Mouse (Mus musculus): Measurements from ENCODE around the gene Cdh13. TPM values are rescaled to one million over a fixed set of nuclear protein-coding genes. Genes with fewer than 3 reads are reported as not detected.

Cdh13 gene
- polyA plus RNA-seq, 3 experiments from 2014 or later, result 0.15 to 0.35 TPM; not detected in 1

GRCm38 (mm10) chr8:119109655-119110054 lies 826.1 kb downstream of the Cdh13 start:
- ATAC-seq, result no peak

GRCm38 (mm10) chr8:119112861-119113260 lies 829.3 kb downstream of the Cdh13 start:
- no peak for ATAC-seq

GRCm38 (mm10) chr8:119121236-119121635 lies 837.7 kb downstream of the Cdh13 start:
- no peak for ATAC-seq

GRCm38 (mm10) chr8:119127841-119128240 lies 844.3 kb downstream of the Cdh13 start:
- no peak for ATAC-seq

GRCm38 (mm10) chr8:119128266-119128665 lies 844.7 kb downstream of the Cdh13 start:
- ATAC-seq, result no peak

GRCm38 (mm10) chr8:119156454-119156921 lies 873.0 kb downstream of the Cdh13 start:
- ATAC-seq, result no peak

- no peak for ATAC-seq
Observed at GRCm38 (mm10) chr8:119158628-119159027, 875.1 kb downstream of the Cdh13 start.

GRCm38 (mm10) chr8:119159794-119160193 lies 876.3 kb downstream of the Cdh13 start:
- no peak for ATAC-seq

- ATAC-seq, result no peak
Observed at GRCm38 (mm10) chr8:119164076-119164475, 880.5 kb downstream of the Cdh13 start.

GRCm38 (mm10) chr8:119177226-119177935 lies 893.8 kb downstream of the Cdh13 start:
- no peak for ATAC-seq

- no peak for ATAC-seq
Observed at GRCm38 (mm10) chr8:119180626-119181025, 897.1 kb downstream of the Cdh13 start.

- ATAC-seq, result no peak
Observed at GRCm38 (mm10) chr8:119195695-119196094, 912.2 kb downstream of the Cdh13 start.

GRCm38 (mm10) chr8:119196486-119197150 lies 913.1 kb downstream of the Cdh13 start:
- no peak for ATAC-seq

- no peak for ATAC-seq
Observed at GRCm38 (mm10) chr8:119208567-119208966, 925.0 kb downstream of the Cdh13 start.

- ATAC-seq, result no peak
Observed at GRCm38 (mm10) chr8:119224547-119224946, 941.0 kb downstream of the Cdh13 start.

GRCm38 (mm10) chr8:119245181-119245580 lies 961.6 kb downstream of the Cdh13 start:
- no peak for ATAC-seq

GRCm38 (mm10) chr8:119245641-119246040 lies 962.1 kb downstream of the Cdh13 start:
- ATAC-seq, result no peak

GRCm38 (mm10) chr8:119254358-119254757 lies 970.8 kb downstream of the Cdh13 start:
- no peak for ATAC-seq

- no peak for ATAC-seq
Observed at GRCm38 (mm10) chr8:119258642-119259041, 975.1 kb downstream of the Cdh13 start.

- no peak for ATAC-seq
Observed at GRCm38 (mm10) chr8:119263750-119264149, 980.2 kb downstream of the Cdh13 start.

GRCm38 (mm10) chr8:119266304-119266703 lies 982.8 kb downstream of the Cdh13 start:
- ATAC-seq, result no peak

- no peak for ATAC-seq
Observed at GRCm38 (mm10) chr8:119269576-119269975, 986.0 kb downstream of the Cdh13 start.

GRCm38 (mm10) chr8:119270371-119270770 lies 986.8 kb downstream of the Cdh13 start:
- no peak for ATAC-seq

GRCm38 (mm10) chr8:119272891-119273290 lies 989.4 kb downstream of the Cdh13 start:
- no peak for ATAC-seq

Measured in inflammation-experienced regulatory T-cells, adult 6 months (primary cell).